Mouse (Mus musculus) CH12.LX (cell line): ENCODE data around the gene Arrb2. TPM values are rescaled to one million over a fixed set of nuclear protein-coding genes. Genes with fewer than 3 reads are reported as not detected.
"Not testable (repeated sequence)": the region's sequence is repeated elsewhere in the genome, so short reads cannot be mapped to it uniquely, and the experiment has no call there.

Experiments
- DNase-seq: peaks from one replicate; pipeline ENCODE4 v3.0.0-alpha.2; 2013; ENCODE audit errors: extremely low read depth
- H3K27ac ChIP-seq: 2 replicates; pipeline ENCODE4 v1.5.1; 2012; ENCODE audit warnings: low read depth, mild to moderate bottlenecking, control low read depth, moderate library complexity; ENCODE audit not compliant: insufficient read depth
- H3K27me3 ChIP-seq: replicated peaks from 2 replicates; pipeline ENCODE3; 2012; ENCODE audit warnings: inconsistent platforms
- H3K36me3 ChIP-seq, 2 experiments: replicated peaks in 1 of 2; 2 replicates each; pipeline versions ENCODE3 to v1.6.1; 2012; ENCODE audit warnings: inconsistent platforms in 1 of 2, low read length in 1 of 2, mild to moderate bottlenecking in 1 of 2, mixed read lengths in 1 of 2, moderate library complexity in 1 of 2; ENCODE audit not compliant: control insufficient read depth in 1 of 2, insufficient read depth in 1 of 2
- H3K4me1 ChIP-seq, 2 experiments: 2 replicates each; pipeline ENCODE4 v1.6.1; 2012; ENCODE audit warnings: inconsistent platforms in 1 of 2, moderate library complexity in 1 of 2; ENCODE audit not compliant: insufficient read depth in 2 of 2, control insufficient read depth in 1 of 2
- H3K4me2 ChIP-seq: 2 replicates; pipeline ENCODE4 v1.6.1; 2012; ENCODE audit warnings: low read depth, mild to moderate bottlenecking, control low read depth; ENCODE audit not compliant: poor library complexity, insufficient read depth, severe bottlenecking
- H3K4me3 ChIP-seq, 3 experiments: fragments of 150-350 bp in 1 of 3; sonication (generic) in 1 of 3; replicated peaks in 1 of 3; 2 replicates each; pipeline versions ENCODE3 to v1.5.1; 2011 to 2012; ENCODE audit warnings: low read depth in 2 of 3, low read length in 2 of 3, mild to moderate bottlenecking in 2 of 3, moderate library complexity in 2 of 3, control low read depth in 1 of 3, improper control_type of control experiment in 1 of 3, inconsistent platforms in 1 of 3, mixed read lengths in 1 of 3; ENCODE audit not compliant: poor library complexity in 1 of 3
- H3K79me2 ChIP-seq: replicated peaks from 2 replicates; pipeline ENCODE4 v1.6.1; 2012; ENCODE audit warnings: mild to moderate bottlenecking, moderate library complexity; ENCODE audit not compliant: control insufficient read depth, poor library complexity, insufficient read depth, severe bottlenecking; ENCODE audit errors: extremely low read depth
- H3K9ac ChIP-seq: 2 replicates; pipeline ENCODE4 v1.6.1; 2012; ENCODE audit warnings: low read depth, mild to moderate bottlenecking, control low read depth, moderate library complexity; ENCODE audit not compliant: insufficient read depth
- H3K9me3 ChIP-seq: replicated peaks from 2 replicates; pipeline ENCODE3; 2012; ENCODE audit warnings: low read length, inconsistent platforms, mixed read lengths
- CHD1 ChIP-seq: IDR thresholded peaks from 2 replicates; pipeline ENCODE4 v1.6.1; 2012; ENCODE audit warnings: low read depth, low read length, improper control_type of control experiment, inconsistent platforms
- CHD2 ChIP-seq: IDR thresholded peaks from 2 replicates; pipeline ENCODE4 v1.6.1; 2011; ENCODE audit warnings: low read length, improper control_type of control experiment
- EP300 ChIP-seq: IDR thresholded peaks from 2 replicates; pipeline ENCODE4 v1.6.1; 2011; ENCODE audit warnings: low read length, improper control_type of control experiment
- ETS1 ChIP-seq: conservative IDR thresholded peaks from 2 replicates; pipeline ENCODE4 v1.6.1; 2012; ENCODE audit warnings: low read depth, mild to moderate bottlenecking, inconsistent platforms, low read length, improper control_type of control experiment, moderate library complexity
- MAFK ChIP-seq: IDR thresholded peaks from 2 replicates; pipeline ENCODE4 v1.6.1; 2011; ENCODE audit warnings: low read length, improper control_type of control experiment; ENCODE audit not compliant: insufficient replicate concordance
- MAX ChIP-seq: IDR thresholded peaks from 2 replicates; pipeline ENCODE4 v1.6.1; 2011; ENCODE audit warnings: low read length, improper control_type of control experiment
- NELFE ChIP-seq: IDR thresholded peaks from 2 replicates; pipeline ENCODE4 v1.6.1; 2011; ENCODE audit warnings: low read depth, low read length, improper control_type of control experiment
- PAX5 ChIP-seq: IDR thresholded peaks from 2 replicates; pipeline ENCODE4 v1.6.1; 2012; ENCODE audit warnings: low read length, inconsistent platforms, mixed read lengths
- POLR2AphosphoS2 ChIP-seq: IDR thresholded peaks from 2 replicates; pipeline ENCODE4 v1.6.1; 2011; ENCODE audit warnings: low read depth, low read length, improper control_type of control experiment
- RAD21 ChIP-seq: IDR thresholded peaks from 2 replicates; pipeline ENCODE4 v1.6.1; 2011; ENCODE audit warnings: low read depth, mild to moderate bottlenecking, low read length, improper control_type of control experiment, moderate library complexity
- USF1 ChIP-seq: IDR thresholded peaks from 2 replicates; pipeline ENCODE4 v1.6.1; 2014; ENCODE audit warnings: low read depth, mild to moderate bottlenecking, inconsistent platforms, low read length, improper control_type of control experiment
- USF2 ChIP-seq: conservative IDR thresholded peaks from 2 replicates; pipeline ENCODE4 v1.6.1; 2011; ENCODE audit warnings: low read depth, low read length, improper control_type of control experiment
- ZC3H11A ChIP-seq: IDR thresholded peaks from 2 replicates; pipeline ENCODE4 v1.6.1; 2012; ENCODE audit warnings: low read depth, mild to moderate bottlenecking, inconsistent platforms, low read length, improper control_type of control experiment
- ZMIZ1 ChIP-seq: IDR thresholded peaks from 2 replicates; pipeline ENCODE4 v1.6.1; 2012; ENCODE audit warnings: low read depth, mild to moderate bottlenecking, inconsistent platforms, low read length, improper control_type of control experiment
- ZNF384 ChIP-seq: IDR thresholded peaks from 2 replicates; pipeline ENCODE4 v1.6.1; 2012; ENCODE audit warnings: low read depth, low read length, improper control_type of control experiment, inconsistent platforms
- dilution Hi-C: fragments of 300-500 bp; cut with MboI; formaldehyde crosslinking; loops from 2 replicates; pipeline ENCODE4 v1.14.3; 2020; ENCODE audit warnings: low sequenced_read_pairs; ENCODE audit not compliant: extremely low pct_unique_long_range_greater_than_20kb, extremely low pct_ligation_motif_present
- in situ Hi-C: fragments of 300-500 bp; cut with MboI; formaldehyde crosslinking; loops from 3 replicates; pipeline ENCODE4 v1.14.3; 2019; ENCODE audit warnings: low sequenced_read_pairs, low pct_ligation_motif_present, low pct_unique_long_range_greater_than_20kb, mixed read lengths
- polyA plus RNA-seq: library from polyadenylated mRNA; unstranded; fragments of >175 nt; gene quantifications from 2 replicates; pipeline ENCODE4 v1.2.1, GENCODE M21; 2012; ENCODE audit warnings: low read depth; ENCODE audit not compliant: insufficient read length
- total RNA-seq, 2 experiments: library from RNA; depleted of rRNA; stranded (reverse); fragments of 300-350 nt in 1 of 2; fragments of >200 nt in 1 of 2; gene quantifications; 2 replicates each; pipeline ENCODE4 v1.2.3; 2012 to 2014

Arrb2 gene
- total and polyA plus RNA-seq, 3 experiments = 46.0 to 89.7 (median 60.2) TPM

DNA sequence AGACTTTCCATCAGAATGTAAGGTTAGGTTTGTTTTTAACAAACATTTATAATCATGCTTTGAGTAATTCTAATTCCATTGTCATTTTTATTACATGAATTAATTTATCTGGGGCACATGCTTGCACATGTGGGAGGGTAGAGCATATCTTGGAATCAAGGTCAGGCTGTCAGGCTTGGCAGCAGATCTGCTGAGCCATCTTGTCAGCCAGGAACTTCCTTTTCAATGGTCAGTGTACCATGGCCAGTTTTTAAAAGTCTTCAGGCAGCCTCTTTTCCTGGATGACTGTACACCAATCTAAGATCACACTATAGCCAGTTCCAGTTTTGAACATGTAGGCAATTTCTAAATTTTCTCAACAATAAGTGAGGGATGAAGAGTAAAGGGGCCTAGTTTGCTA lies 40.3 kb downstream of the Arrb2 start:
- DNase-seq = no peak
- TF ChIP-seq POLR2AphosphoS2 = no peak
- TF ChIP-seq CHD1 = no peak
- no peak for TF ChIP-seq USF1
- TF ChIP-seq USF2 = no peak
- TF ChIP-seq ETS1 = no peak
- TF ChIP-seq CHD2 = no peak
- no peak for TF ChIP-seq ZNF384
- no peak for TF ChIP-seq RAD21
- TF ChIP-seq ZMIZ1 = no peak
- TF ChIP-seq EP300 = no peak
- TF ChIP-seq PAX5 = no peak
- no peak for TF ChIP-seq MAFK
- no peak for TF ChIP-seq ZC3H11A
- TF ChIP-seq, all 38 proteins: peak for 0
- H3K4me3 ChIP-seq = no peak overlapping the region
- H3K27me3 ChIP-seq = no peaks in the 10 kb centered on the region
- dilution Hi-C loops = no loop called here
- H3K4me2 ChIP-seq = no peak overlapping the region
- in situ Hi-C loops = no loop called here
- H3K4me1 ChIP-seq = peaks cover 0 to 24% of the 10 kb centered on the region in 2 experiments; a peak in 2 of 4 replicates
- H3K36me3 ChIP-seq = no peaks in the 10 kb centered on the region
- no peaks in the 10 kb centered on the region for H3K9me3 ChIP-seq
- H3K79me2 ChIP-seq = no peaks in the 10 kb centered on the region
- H3K27ac ChIP-seq = no peak overlapping the region
- no peak overlapping the region for H3K9ac ChIP-seq

DNA sequence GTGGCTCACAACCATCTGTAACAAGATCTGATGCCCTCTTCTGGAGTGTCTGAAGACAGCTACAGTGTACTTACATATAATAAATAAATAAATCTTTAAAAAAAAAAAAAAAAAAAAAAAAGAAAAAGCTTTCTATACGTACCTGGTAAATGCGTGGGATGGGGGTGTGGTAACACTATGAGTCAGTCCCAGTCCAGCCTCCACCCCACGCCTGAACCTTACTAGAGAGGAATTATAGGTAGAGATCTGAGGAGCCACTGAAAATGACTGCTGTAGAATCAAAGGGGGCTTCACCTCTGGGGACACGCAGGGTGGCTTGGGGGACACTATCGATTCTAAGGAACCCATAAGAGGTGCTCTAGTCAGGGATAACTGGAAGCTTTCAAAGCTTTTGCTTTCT lies 40.9 kb downstream of the Arrb2 start:
- H3K36me3 ChIP-seq, H3K79me2 ChIP-seq, H3K9ac ChIP-seq, H3K4me2 ChIP-seq, H3K9me3 ChIP-seq, DNase-seq, H3K27me3 ChIP-seq, H3K27ac ChIP-seq, dilution Hi-C loops, in situ Hi-C loops, H3K4me3 ChIP-seq: not testable (repeated sequence)
- peaks cover 0 to 20% of the 10 kb centered on the region in 2 experiments; a peak in 2 of 4 replicates for H3K4me1 ChIP-seq

DNA sequence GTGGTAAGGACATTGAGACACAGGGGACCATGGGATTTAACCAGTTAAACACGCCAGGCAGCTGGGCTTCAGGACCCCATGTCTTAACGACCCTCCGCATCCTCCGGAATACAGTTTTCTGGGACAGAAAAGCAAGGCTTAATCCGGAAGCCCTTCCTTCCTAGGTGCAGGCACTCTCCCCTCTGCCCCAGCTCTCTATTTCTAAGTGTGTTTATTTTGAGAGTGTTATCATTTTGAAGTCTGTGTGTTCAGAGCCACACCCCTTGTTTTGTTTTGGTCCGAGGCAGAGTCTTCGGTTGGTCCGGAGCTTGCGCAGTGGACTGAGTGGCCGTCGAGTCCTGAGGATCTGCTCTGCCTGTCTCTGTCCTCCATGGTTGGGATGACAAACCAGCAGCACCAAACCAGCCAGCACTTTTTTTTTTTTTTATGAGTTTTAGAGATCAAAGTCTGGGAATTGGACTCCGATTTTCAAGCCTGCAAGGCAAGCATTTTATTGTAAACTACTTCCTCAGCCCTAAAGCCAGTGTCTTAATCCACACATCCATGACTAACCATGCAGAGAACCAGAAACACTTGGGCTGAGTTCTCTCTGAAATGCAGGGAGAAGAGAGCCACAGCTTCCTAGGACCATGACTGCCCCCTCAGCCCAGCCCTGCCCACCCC lies 42.6 kb downstream of the Arrb2 start:
- in situ Hi-C loops = no loop called here
- Histone ChIP-seq H3K4me2 (no peak overlapping the region), H3K36me3 (no peaks in the 10 kb centered on the region), H3K79me2 (no peaks in the 10 kb centered on the region), H3K9ac (no peak overlapping the region), H3K9me3 (no peaks in the 10 kb centered on the region), H3K4me1 (peaks cover 0 to 16% of the 10 kb centered on the region in 2 experiments; a peak in 2 of 4 replicates), H3K4me3 (no peak overlapping the region), H3K27ac (no peak overlapping the region), H3K27me3 (no peaks in the 10 kb centered on the region)
- DNase-seq = no peak
- dilution Hi-C loops = no loop called here
- no peak for TF ChIP-seq ETS1
- no peak for TF ChIP-seq MAX
- TF ChIP-seq NELFE = no peak
